In the genomic region with DNA sequence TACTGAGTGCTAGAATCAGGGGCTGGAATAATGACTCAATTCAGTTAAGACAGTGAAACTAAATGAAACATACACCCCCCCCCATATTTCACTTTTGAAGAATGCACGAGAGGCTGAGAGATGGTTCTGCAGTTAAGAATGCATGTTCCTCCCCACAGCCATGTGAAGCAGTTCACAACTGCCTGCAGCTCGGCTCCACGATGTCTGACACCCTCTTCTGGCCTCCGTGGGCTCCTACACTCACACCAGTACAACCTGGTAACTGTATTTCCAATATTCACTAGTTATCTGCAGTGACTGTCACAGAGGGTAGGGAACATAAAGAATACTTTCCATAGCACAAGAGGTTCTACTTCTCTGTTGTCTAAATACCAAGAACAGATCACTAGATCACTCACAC, we compare ENCODE assay signal across 19 mouse cellular contexts. TPM values are rescaled to one million over a fixed set of nuclear protein-coding genes. Genes with fewer than 3 reads are reported as not detected.
DNase-seq lines count a peak whose midpoint lies in the region; ATAC-seq and TF ChIP-seq lines count a peak whose summit lies in the region.
"Had no signal": no experiment of that assay in that cellular context is flagged by ENCODE, and none has a peak within 500 bp of the region (broad histone marks: within the 10 kb centered on the region; RNA-seq: fewer than 3 reads in every experiment).

No protein-coding gene starts in this region.

- H3K4me3 ChIP-seq in forebrain, postnatal 0 days (ENCODE audit: low read depth, low read length): no peak overlapping the region
- no peak overlapping the region for H3K4me3 ChIP-seq in forebrain, embryonic 10.5 days
- no peak overlapping the region for H3K4me3 ChIP-seq in liver, embryonic 14.5 days (ENCODE audit: insufficient read depth in 1 of 2, low read depth in 2 of 2, low read length in 2 of 2)
- H3K4me3 ChIP-seq in liver, embryonic 11.5 days (ENCODE audit: low read depth, low read length): no peak overlapping the region
- H3K4me3 ChIP-seq in cortical plate, adult 2 months (ENCODE audit: insufficient read depth, low read length): no peak overlapping the region
- H3K4me3 ChIP-seq: embryonic facial prominence, embryonic 12.5 days; heart, adult 2 months; hindbrain, embryonic 12.5 days; limb, embryonic 13.5 days; midbrain, embryonic 12.5 days had no signal

- no peaks in the 10 kb centered on the region for H3K4me1 ChIP-seq in forebrain, postnatal 0 days (ENCODE audit: insufficient read depth)
- no peaks in the 10 kb centered on the region for H3K4me1 ChIP-seq in forebrain, embryonic 10.5 days
- no peaks in the 10 kb centered on the region for H3K4me1 ChIP-seq in liver, embryonic 14.5 days (replicated peaks; ENCODE audit: control insufficient read depth in 2 of 2, insufficient read depth in 2 of 2, low read length in 1 of 2)
- no peaks in the 10 kb centered on the region for H3K4me1 ChIP-seq in liver, embryonic 11.5 days (replicated peaks; ENCODE audit: control insufficient read depth, insufficient read depth, low read length)
- H3K4me1 ChIP-seq in cortical plate, adult 2 months (ENCODE audit: control insufficient read depth, insufficient read depth, low read length): no peaks in the 10 kb centered on the region
- H3K4me1 ChIP-seq: embryonic facial prominence, embryonic 12.5 days; hindbrain, embryonic 12.5 days; limb, embryonic 13.5 days; midbrain, embryonic 12.5 days had no signal

- H3K9me3 ChIP-seq in forebrain, postnatal 0 days (ENCODE audit: low read length): no peaks in the 10 kb centered on the region
- no peaks in the 10 kb centered on the region for H3K9me3 ChIP-seq in forebrain, embryonic 10.5 days
- H3K9me3 ChIP-seq in liver, embryonic 14.5 days (ENCODE audit: control insufficient read depth, low read length): no peaks in the 10 kb centered on the region
- no peaks in the 10 kb centered on the region for H3K9me3 ChIP-seq in liver, embryonic 11.5 days (ENCODE audit: control insufficient read depth, low read length)
- H3K9me3 ChIP-seq: embryonic facial prominence, embryonic 12.5 days; hindbrain, embryonic 12.5 days; limb, embryonic 13.5 days; midbrain, embryonic 12.5 days had no signal

- TF ChIP-seq EP300 in liver, embryonic 14.5 days (IDR thresholded peaks at IDR 0.05; ENCODE audit: low read depth): no peak

- no peak for DNase-seq in forebrain, postnatal 0 days
- no peak for DNase-seq in forebrain, embryonic 10.5 days (ENCODE audit: extremely low spot score, low spot score)
- DNase-seq in liver, embryonic 14.5 days (ENCODE audit: low read depth in 3 of 3, low spot score in 3 of 3): no peak
- no peak for DNase-seq in liver, embryonic 11.5 days (ENCODE audit: low spot score)
- no peak for DNase-seq in heart, postnatal 4 days
- DNase-seq: cerebellum, adult 11 months; cerebellum, postnatal 14 days; gastrocnemius, postnatal 14 days; heart, adult 2 months; lung, postnatal 36 days; thymus, postnatal 14 days had no signal

- 82% methylated on average over 4 of the region's 4 CpGs for WGBS in forebrain, postnatal 0 days
- WGBS in forebrain, embryonic 10.5 days: 77% methylated on average over 4 of the region's 4 CpGs
- WGBS in liver, embryonic 14.5 days (ENCODE audit: insufficient replicate concordance): 68% methylated on average over 4 of the region's 4 CpGs
- WGBS in liver, embryonic 11.5 days: 75% methylated on average over 4 of the region's 4 CpGs

- no peak for TF ChIP-seq POLR2A in cortical plate, adult 2 months (IDR thresholded peaks at IDR 0.05; ENCODE audit: extremely low read depth, insufficient read depth, low read length)

- ATAC-seq in forebrain, postnatal 0 days: no peak
- no peak for ATAC-seq in liver, embryonic 14.5 days (ENCODE audit: insufficient read depth)
- no peak for ATAC-seq in liver, embryonic 11.5 days (replicated peaks; ENCODE audit: low FRiP score)
- peak; percentile 37 for ATAC-seq in CD4-positive, CD25-positive, alpha-beta regulatory T cell, adult 4 months
- ATAC-seq: forebrain, embryonic 16.5 days; intestine, embryonic 16.5 days had no signal

- H3K27me3 ChIP-seq in forebrain, postnatal 0 days (ENCODE audit: insufficient read depth, low read length): no peaks in the 10 kb centered on the region
- no peaks in the 10 kb centered on the region for H3K27me3 ChIP-seq in forebrain, embryonic 10.5 days (ENCODE audit: poor library complexity, severe bottlenecking)
- H3K27me3 ChIP-seq in liver, embryonic 14.5 days (ENCODE audit: control insufficient read depth, insufficient read depth, low read length): no peaks in the 10 kb centered on the region
- no peaks in the 10 kb centered on the region for H3K27me3 ChIP-seq in liver, embryonic 11.5 days (replicated peaks; ENCODE audit: control insufficient read depth, insufficient read depth, low read length)
- H3K27me3 ChIP-seq: embryonic facial prominence, embryonic 12.5 days; hindbrain, embryonic 12.5 days; limb, embryonic 13.5 days; midbrain, embryonic 12.5 days had no signal

- no peak overlapping the region for H3K9ac ChIP-seq in forebrain, postnatal 0 days
- no peak overlapping the region for H3K9ac ChIP-seq in liver, embryonic 14.5 days (replicated peaks)
- H3K9ac ChIP-seq in liver, embryonic 11.5 days (ENCODE audit: low read depth, low read length): no peak overlapping the region
- H3K9ac ChIP-seq: embryonic facial prominence, embryonic 12.5 days; hindbrain, embryonic 12.5 days; limb, embryonic 13.5 days; midbrain, embryonic 12.5 days had no signal

- TF ChIP-seq CTCF in forebrain, postnatal 0 days (IDR thresholded peaks at IDR 0.05; ENCODE audit: low read depth): peak; percentile 37; the same call in 1 of the 2 replicates
- 0 out of 2 replicates have a peak, but pooled peaks have one; percentile 11 for TF ChIP-seq CTCF in liver, embryonic 14.5 days (IDR thresholded peaks at IDR 0.05; ENCODE audit: low read depth)
- TF ChIP-seq CTCF in cortical plate, adult 2 months (IDR thresholded peaks at IDR 0.05; ENCODE audit: extremely low read depth, insufficient read depth, low read length): peak; percentile 23; the same call in 1 of the 2 replicates

- H3K4me2 ChIP-seq in forebrain, postnatal 0 days (ENCODE audit: low read depth): no peak overlapping the region
- H3K4me2 ChIP-seq in liver, embryonic 14.5 days (ENCODE audit: low read depth): no peak overlapping the region
- no peak overlapping the region for H3K4me2 ChIP-seq in liver, embryonic 11.5 days
- H3K4me2 ChIP-seq: embryonic facial prominence, embryonic 12.5 days; hindbrain, embryonic 12.5 days; limb, embryonic 13.5 days; midbrain, embryonic 12.5 days had no signal

- H3K36me3 ChIP-seq in forebrain, postnatal 0 days (ENCODE audit: insufficient read depth): peaks cover 12% of the 10 kb centered on the region; the same call in 1 of the 2 replicates
- H3K36me3 ChIP-seq in forebrain, embryonic 10.5 days (replicated peaks): peaks cover 22% of the 10 kb centered on the region
- H3K36me3 ChIP-seq in liver, embryonic 14.5 days (replicated peaks; ENCODE audit: control insufficient read depth, insufficient read depth, low read depth): no peaks in the 10 kb centered on the region
- no peaks in the 10 kb centered on the region for H3K36me3 ChIP-seq in liver, embryonic 11.5 days (ENCODE audit: control insufficient read depth, insufficient read depth, low read length)

- no peak overlapping the region for H3K27ac ChIP-seq in forebrain, postnatal 0 days (ENCODE audit: low read depth, low read length)
- H3K27ac ChIP-seq in forebrain, embryonic 10.5 days: no peak overlapping the region
- no peak overlapping the region for H3K27ac ChIP-seq in liver, embryonic 14.5 days
- no peak overlapping the region for H3K27ac ChIP-seq in liver, embryonic 11.5 days (ENCODE audit: low read depth, low read length)
- H3K27ac ChIP-seq in cortical plate, adult 2 months (ENCODE audit: insufficient read depth, low read length): no peak overlapping the region
- H3K27ac ChIP-seq: embryonic facial prominence, embryonic 12.5 days; heart, adult 2 months; hindbrain, embryonic 12.5 days; limb, embryonic 13.5 days; midbrain, embryonic 12.5 days had no signal

RNA-seq across cellular contexts. Expression of a gene that starts 59.2 kb away (rescaled TPM):
- total RNA-seq in forebrain, postnatal 0 days (2014; rRNA removed): 57.9 and 66.8 TPM in 2 replicates
- polyA plus RNA-seq in forebrain, postnatal 0 days (2015; fragmentation: Nextera tagmentation; extraction: Ambion mirVana): 63.8 and 71.3 TPM in 2 replicates
- 73.0 and 83.7 TPM in 2 replicates for polyA plus RNA-seq in forebrain, embryonic 10.5 days (2016; fragmentation: Nextera tagmentation; extraction: Ambion mirVana)
- polyA plus RNA-seq in liver, embryonic 14.5 days (2012; rRNA removed): 7.1 and 10.5 TPM in 2 replicates
- polyA plus RNA-seq in liver, embryonic 14.5 days (2014; fragmentation: Nextera tagmentation; extraction: Ambion mirVana): 18.0 and 19.1 TPM in 2 replicates
- polyA plus RNA-seq in liver, embryonic 11.5 days (2014; fragmentation: Nextera tagmentation; extraction: Ambion mirVana): 49.1 and 51.5 TPM in 2 replicates
- 10 to 100 TPM; 32.5 to 37.0 TPM for polyA plus RNA-seq in CD4-positive, CD25-positive, alpha-beta regulatory T cell, adult 4 months (2017; shearing (Covaris generic))
- 26.5 and 26.6 TPM in 2 replicates for polyA plus RNA-seq in cortical plate, adult 2 months (2012; rRNA removed)
- total RNA-seq in heart, postnatal 4 days (2021): 10 to 100 TPM; 22.6 to 22.9 TPM
